Mouse (Mus musculus): ENCODE results near the gene Tmem268.

Gene Tmem268

GRCm38 (mm10) chr4:63555111-63555510, 3.5 kb upstream of the Tmem268 start:
- no peak for DNase-seq (ENCODE audit: low read depth)

- no peak for DNase-seq (ENCODE audit: low read depth)
Measured at GRCm38 (mm10) chr4:63556665-63557064, 1.9 kb upstream of the Tmem268 start.

- no peak for DNase-seq (ENCODE audit: low read depth)
Measured at GRCm38 (mm10) chr4:63557124-63558059, 1.2 kb upstream of the Tmem268 start.

GRCm38 (mm10) chr4:63559127-63559697, 631 bp downstream of the Tmem268 start:
- DNase-seq (ENCODE audit: low read depth) = no peak

GRCm38 (mm10) chr4:63560079-63560478, 1.5 kb downstream of the Tmem268 start:
- no peak for DNase-seq (ENCODE audit: low read depth)

GRCm38 (mm10) chr4:63561861-63562675, 3.5 kb downstream of the Tmem268 start:
- DNase-seq (ENCODE audit: low read depth) = no peak

GRCm38 (mm10) chr4:63562742-63563141, 4.2 kb downstream of the Tmem268 start:
- DNase-seq (ENCODE audit: low read depth) = no peak

- no peak for DNase-seq (ENCODE audit: low read depth)
Measured at GRCm38 (mm10) chr4:63567712-63568390, 9.3 kb downstream of the Tmem268 start.

- no peak for DNase-seq (ENCODE audit: low read depth)
Measured at GRCm38 (mm10) chr4:63569322-63569721, 10.7 kb downstream of the Tmem268 start.

- DNase-seq (ENCODE audit: low read depth) = peak; percentile 37
Measured at GRCm38 (mm10) chr4:63570208-63570781, 11.7 kb downstream of the Tmem268 start.

- DNase-seq (ENCODE audit: low read depth) = no peak
Measured at GRCm38 (mm10) chr4:63572621-63573020, 14.0 kb downstream of the Tmem268 start.

- no peak for DNase-seq (ENCODE audit: low read depth)
Measured at GRCm38 (mm10) chr4:63579649-63580048, 21.1 kb downstream of the Tmem268 start.

- DNase-seq (ENCODE audit: low read depth) = no peak
Measured at GRCm38 (mm10) chr4:63580078-63580477, 21.5 kb downstream of the Tmem268 start.

GRCm38 (mm10) chr4:63582580-63582979, 24.0 kb downstream of the Tmem268 start:
- DNase-seq (ENCODE audit: low read depth) = no peak

- no peak for DNase-seq (ENCODE audit: low read depth)
Measured at GRCm38 (mm10) chr4:63585216-63585615, 26.6 kb downstream of the Tmem268 start.

- no peak for DNase-seq (ENCODE audit: low read depth)
Measured at GRCm38 (mm10) chr4:63586240-63586639, 27.7 kb downstream of the Tmem268 start.

- DNase-seq (ENCODE audit: low read depth) = no peak
Measured at GRCm38 (mm10) chr4:63589987-63590386, 31.4 kb downstream of the Tmem268 start.

- DNase-seq (ENCODE audit: low read depth) = no peak
Measured at GRCm38 (mm10) chr4:63590538-63590937, 32.0 kb downstream of the Tmem268 start.

GRCm38 (mm10) chr4:63594459-63595110, 36.0 kb downstream of the Tmem268 start:
- DNase-seq (ENCODE audit: low read depth) = no peak

GRCm38 (mm10) chr4:63595259-63595658, 36.7 kb downstream of the Tmem268 start:
- no peak for DNase-seq (ENCODE audit: low read depth)

- DNase-seq (ENCODE audit: low read depth) = no peak
Measured at GRCm38 (mm10) chr4:63596010-63596409, 37.4 kb downstream of the Tmem268 start.

All from fibroblast of lung, adult 2 months (primary cell).